Mouse (Mus musculus) heart, embryonic 13.5 days (tissue): ENCODE measurements around the gene Ndufa6. TPM values are rescaled to one million over a fixed set of nuclear protein-coding genes. Genes with fewer than 3 reads are reported as not detected.
A peak's percentile ranks its signal among the peaks of the same experiment; 100 is the strongest.

Source experiments
- ATAC-seq: fragments of 200-750 bp; cut with Nextera tagmentation; 2 replicates; pipeline ENCODE4 v1.8.0; 2017; ENCODE audit warnings: moderate TSS enrichment; ENCODE audit not compliant: insufficient number of reproducible peaks, low FRiP score, low TSS enrichment; ENCODE audit errors: extremely low read depth
- H3K27ac ChIP-seq: fragments of 300-500 bp; sonication (generic); replicated peaks from 2 replicates; pipeline ENCODE4 v1.5.1; 2015; ENCODE audit warnings: moderate library complexity, mild to moderate bottlenecking, inconsistent platforms
- H3K27me3 ChIP-seq: fragments of 300-500 bp; sonication (generic); replicated peaks from 2 replicates; pipeline ENCODE4 v1.6.1; 2015; ENCODE audit warnings: mild to moderate bottlenecking, inconsistent platforms
- H3K36me3 ChIP-seq: fragments of 300-500 bp; sonication (generic); 2 replicates; pipeline ENCODE4 v1.6.1; 2015; ENCODE audit warnings: mild to moderate bottlenecking, inconsistent platforms
- H3K4me1 ChIP-seq: fragments of 300-500 bp; sonication (generic); 2 replicates; pipeline ENCODE4 v1.6.1; 2015; ENCODE audit warnings: inconsistent platforms
- H3K4me2 ChIP-seq: fragments of 300-500 bp; sonication (generic); 2 replicates; pipeline ENCODE4 v1.6.1; 2015; ENCODE audit warnings: inconsistent platforms, mild to moderate bottlenecking, moderate library complexity
- H3K4me3 ChIP-seq: fragments of 300-500 bp; sonication (generic); 2 replicates; pipeline ENCODE4 v1.5.1; 2015; ENCODE audit warnings: moderate library complexity, mild to moderate bottlenecking, inconsistent platforms
- H3K9ac ChIP-seq: fragments of 300-500 bp; sonication (generic); 2 replicates; pipeline ENCODE4 v1.6.1; 2015; ENCODE audit warnings: inconsistent platforms, mild to moderate bottlenecking, moderate library complexity
- H3K9me3 ChIP-seq: fragments of 300-500 bp; sonication (generic); 2 replicates; pipeline ENCODE4 v1.6.1; 2016; ENCODE audit warnings: inconsistent platforms
- WGBS: fragments of 180-500 bp; shearing (Covaris S2); methylation state at CpG from one replicate; pipeline ENCODE4 v1.1.7; 2015; ENCODE audit warnings: mixed read lengths; 5-methylcytosine and 5-hydroxymethylcytosine counted together
- polyA plus RNA-seq: library from polyadenylated mRNA; unstranded; fragments of >200 nt; fragmentation: Nextera tagmentation; extraction: Ambion mirVana; gene quantifications from 2 replicates; pipeline ENCODE4 v1.2.1, GENCODE M21; 2015

Ndufa6 gene
- polyA plus RNA-seq, 1 experiment from 2014 or later, result 473 TPM

- Histone ChIP-seq H3K4me2 (peak overlapping the region; percentile 93), H3K4me1 (peaks cover 54% of the 10 kb centered on the region), H3K9me3 (no peaks in the 10 kb centered on the region), H3K36me3 (peaks cover 46% of the 10 kb centered on the region), H3K4me3 (peak overlapping the region; percentile 74; the same call in 1 of the 2 replicates), H3K9ac (peak overlapping the region; percentile 87; the same call in 1 of the 2 replicates), H3K27ac (no peak overlapping the region), H3K27me3 (no peaks in the 10 kb centered on the region)
- 82% methylated on average over 8 of the region's 8 CpGs for WGBS
- no peak for ATAC-seq
These were observed 5.7 kb downstream of the Ndufa6 start for GRCm38 (mm10) chr15:82348258-82348998.

GRCm38 (mm10) chr15:82347852-82348251 is 6.3 kb downstream of the Ndufa6 start:
- peak overlapping the region; percentile 87; the same call in 1 of the 2 replicates for H3K9ac ChIP-seq
- peak overlapping the region; percentile 93 for H3K4me2 ChIP-seq
- H3K27ac ChIP-seq, result no peak overlapping the region
- no peaks in the 10 kb centered on the region for H3K9me3 ChIP-seq
- peaks cover 46% of the 10 kb centered on the region for H3K36me3 ChIP-seq
- ATAC-seq, result no peak
- H3K27me3 ChIP-seq, result no peaks in the 10 kb centered on the region
- peak overlapping the region; percentile 74 for H3K4me3 ChIP-seq
- 91% methylated on average over 12 of the region's 12 CpGs for WGBS
- H3K4me1 ChIP-seq, result peaks cover 48% of the 10 kb centered on the region

- WGBS, result 80% methylated on average over 4 of the region's 4 CpGs
- no peak for ATAC-seq
- H3K27ac ChIP-seq, result peak overlapping the region; percentile 90
- peaks cover 46% of the 10 kb centered on the region for H3K36me3 ChIP-seq
- no peaks in the 10 kb centered on the region for H3K9me3 ChIP-seq
- peak overlapping the region; percentile 93 for H3K4me2 ChIP-seq
- peak overlapping the region; percentile 74 for H3K4me3 ChIP-seq
- peak overlapping the region; percentile 87 for H3K9ac ChIP-seq
- no peaks in the 10 kb centered on the region for H3K27me3 ChIP-seq
- H3K4me1 ChIP-seq, result peaks cover 47% of the 10 kb centered on the region
These were observed 6.8 kb downstream of the Ndufa6 start for GRCm38 (mm10) chr15:82347303-82347676.

- Histone ChIP-seq H3K36me3 (peaks cover 46% of the 10 kb centered on the region), H3K4me2 (peak overlapping the region; percentile 93), H3K4me3 (peak overlapping the region; percentile 74), H3K27me3 (no peaks in the 10 kb centered on the region), H3K9me3 (no peaks in the 10 kb centered on the region), H3K9ac (peak overlapping the region; percentile 87), H3K27ac (peak overlapping the region; percentile 90), H3K4me1 (peaks cover 47% of the 10 kb centered on the region)
- ATAC-seq, result no peak
- 46% methylated on average over 14 of the region's 14 CpGs for WGBS
These were observed 7.4 kb downstream of the Ndufa6 start for GRCm38 (mm10) chr15:82346580-82347302.

GRCm38 (mm10) chr15:82345820-82346470 is 8.2 kb downstream of the Ndufa6 start:
- peaks cover 42% of the 10 kb centered on the region for H3K36me3 ChIP-seq
- WGBS, result under 1% methylated on average over 51 of the region's 51 CpGs
- peak; percentile 89 for ATAC-seq

GRCm38 (mm10) chr15:82344971-82345370 is 9.2 kb downstream of the Ndufa6 start:
- H3K27ac ChIP-seq, result peak overlapping the region; percentile 61

More at GRCm38 (mm10) chr15:82345820-82346470, 8.2 kb downstream of the Ndufa6 start:
- Histone ChIP-seq H3K27me3 (no peaks in the 10 kb centered on the region), H3K4me1 (peaks cover 47% of the 10 kb centered on the region), H3K27ac (peak overlapping the region; percentile 90), H3K4me2 (peak overlapping the region; percentile 93), H3K4me3 (peak overlapping the region; percentile 74), H3K9me3 (no peaks in the 10 kb centered on the region), H3K9ac (peak overlapping the region; percentile 87)

GRCm38 (mm10) chr15:82343368-82344287 is 10.5 kb downstream of the Ndufa6 start:
- Histone ChIP-seq H3K9ac (peak overlapping the region; percentile 42; the same call in 1 of the 2 replicates), H3K4me1 (peaks cover 59% of the 10 kb centered on the region), H3K4me2 (peak overlapping the region; percentile 93), H3K9me3 (no peaks in the 10 kb centered on the region), H3K4me3 (peak overlapping the region; percentile 8; the same call in 1 of the 2 replicates), H3K27me3 (no peaks in the 10 kb centered on the region), H3K27ac (peak overlapping the region; percentile 89), H3K36me3 (peaks cover 18% of the 10 kb centered on the region)
- ATAC-seq, result no peak
- 87% methylated on average over 27 of the region's 27 CpGs for WGBS

More at GRCm38 (mm10) chr15:82344971-82345370, 9.2 kb downstream of the Ndufa6 start:
- Histone ChIP-seq H3K4me1 (peaks cover 52% of the 10 kb centered on the region), H3K4me2 (peak overlapping the region; percentile 93), H3K9ac (peak overlapping the region; percentile 34; the same call in 1 of the 2 replicates), H3K4me3 (peak overlapping the region; percentile 74; the same call in 1 of the 2 replicates), H3K27me3 (no peaks in the 10 kb centered on the region), H3K36me3 (peaks cover 32% of the 10 kb centered on the region), H3K9me3 (no peaks in the 10 kb centered on the region)
- 80% methylated on average over 6 of the region's 6 CpGs for WGBS
- ATAC-seq, result no peak

- H3K4me3 ChIP-seq, result peak overlapping the region; percentile 53
- H3K9me3 ChIP-seq, result no peaks in the 10 kb centered on the region
- 70% methylated on average over 5 of the region's 5 CpGs for WGBS
- H3K4me1 ChIP-seq, result peaks cover 56% of the 10 kb centered on the region
- H3K27ac ChIP-seq, result peak overlapping the region; percentile 89
- no peaks in the 10 kb centered on the region for H3K27me3 ChIP-seq
- H3K9ac ChIP-seq, result peak overlapping the region; percentile 87
- peak overlapping the region; percentile 93 for H3K4me2 ChIP-seq
- peaks cover 8% of the 10 kb centered on the region; the same call in 1 of the 2 replicates for H3K36me3 ChIP-seq
- no peak for ATAC-seq
These were observed 11.6 kb downstream of the Ndufa6 start for GRCm38 (mm10) chr15:82342543-82342935.

GRCm38 (mm10) chr15:82341675-82342542 is 12.2 kb downstream of the Ndufa6 start:
- H3K4me3 ChIP-seq, result peak overlapping the region; percentile 53
- 29% methylated on average over 15 of the region's 15 CpGs for WGBS
- peaks cover 56% of the 10 kb centered on the region for H3K4me1 ChIP-seq
- ATAC-seq, result peak; percentile 7; the same call in 1 of the 2 replicates
- H3K4me2 ChIP-seq, result peak overlapping the region; percentile 93
- no peaks in the 10 kb centered on the region for H3K9me3 ChIP-seq
- peak overlapping the region; percentile 87 for H3K9ac ChIP-seq
- peaks cover 5% of the 10 kb centered on the region; the same call in 1 of the 2 replicates for H3K36me3 ChIP-seq
- no peaks in the 10 kb centered on the region for H3K27me3 ChIP-seq
- H3K27ac ChIP-seq, result peak overlapping the region; percentile 89
